ENCODE assay signal across 15 mouse cellular contexts in the genomic region with DNA sequence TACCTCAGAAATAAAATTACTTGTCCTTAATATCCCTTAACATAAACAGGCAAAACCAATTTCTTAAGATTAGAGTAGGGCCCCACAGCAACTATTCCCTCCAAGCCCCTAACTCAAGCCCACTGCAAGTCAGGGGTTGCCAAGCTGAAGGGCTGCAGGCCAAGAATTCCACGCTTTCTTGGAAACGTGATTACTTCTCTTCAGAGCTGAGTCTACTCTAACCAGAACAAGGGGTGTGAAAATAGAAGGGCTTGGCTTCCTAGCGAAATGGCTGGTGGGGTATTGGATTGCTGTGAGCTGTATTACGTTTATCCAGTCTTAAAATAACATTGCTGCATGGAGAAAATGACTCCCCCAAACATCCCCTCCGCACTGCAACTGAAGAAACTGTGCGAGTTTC. TPM values are rescaled to one million over a fixed set of nuclear protein-coding genes. Genes with fewer than 3 reads are reported as not detected.
DNase-seq lines count a peak whose midpoint lies in the region; ATAC-seq and TF ChIP-seq lines count a peak whose summit lies in the region.
"Had no signal": no experiment of that assay in that cellular context is flagged by ENCODE, and none has a peak within 500 bp of the region (broad histone marks: within the 10 kb centered on the region; RNA-seq: fewer than 3 reads in every experiment).

No protein-coding gene starts in this region.

- intact Hi-C loops in heart, postnatal 36 days (cut with DNase I) = no loop called here

- DNase-seq in embryonic facial prominence, embryonic 10.5 days (ENCODE audit: low spot score) = no peak
- no peak for DNase-seq in heart, postnatal 36 days
- DNase-seq in midbrain, embryonic 14.5 days = peak; percentile 63
- no peak for DNase-seq in stomach, postnatal 0 days (ENCODE audit: low spot score)
- no peak for DNase-seq in spleen, postnatal 36 days (ENCODE audit: low spot score in 2 of 2)
- DNase-seq: cerebellum, adult 11 months; kidney, postnatal 4 days; layer of hippocampus, postnatal 36 days; liver; lung, adult 2 months; thymus, postnatal 25 days had no signal

- H3K4me3 ChIP-seq in embryonic facial prominence, embryonic 12.5 days = no peak overlapping the region
- H3K4me3 ChIP-seq in embryonic facial prominence, embryonic 10.5 days = no peak overlapping the region
- H3K4me3 ChIP-seq in heart, embryonic 12.5 days = no peak overlapping the region
- H3K4me3 ChIP-seq in midbrain, embryonic 14.5 days (replicated peaks; ENCODE audit: low read depth, low read length) = no peak overlapping the region
- H3K4me3 ChIP-seq in midbrain, embryonic 15.5 days = no peak overlapping the region
- no peak overlapping the region for H3K4me3 ChIP-seq in stomach, postnatal 0 days (ENCODE audit: low read depth, low read length)

- H3K27me3 ChIP-seq in embryonic facial prominence, embryonic 12.5 days = no peaks in the 10 kb centered on the region
- no peaks in the 10 kb centered on the region for H3K27me3 ChIP-seq in embryonic facial prominence, embryonic 10.5 days (replicated peaks; ENCODE audit: low read depth, poor library complexity, severe bottlenecking)
- no peaks in the 10 kb centered on the region for H3K27me3 ChIP-seq in heart, embryonic 12.5 days (replicated peaks)
- H3K27me3 ChIP-seq in midbrain, embryonic 14.5 days (ENCODE audit: control insufficient read depth, insufficient read depth, low read length) = no peaks in the 10 kb centered on the region
- no peaks in the 10 kb centered on the region for H3K27me3 ChIP-seq in midbrain, embryonic 15.5 days (replicated peaks)
- H3K27me3 ChIP-seq in stomach, postnatal 0 days (ENCODE audit: control insufficient read depth, insufficient read depth, low read length) = no peaks in the 10 kb centered on the region

- H3K9ac ChIP-seq in embryonic facial prominence, embryonic 12.5 days = no peak overlapping the region
- H3K9ac ChIP-seq in heart, embryonic 12.5 days = no peak overlapping the region
- H3K9ac ChIP-seq in midbrain, embryonic 14.5 days (replicated peaks; ENCODE audit: low read length) = no peak overlapping the region
- no peak overlapping the region for H3K9ac ChIP-seq in midbrain, embryonic 15.5 days
- no peak overlapping the region for H3K9ac ChIP-seq in stomach, postnatal 0 days (ENCODE audit: low read length)

- H3K27ac ChIP-seq in embryonic facial prominence, embryonic 12.5 days = peak overlapping the region; percentile 75
- H3K27ac ChIP-seq in embryonic facial prominence, embryonic 10.5 days (replicated peaks) = no peak overlapping the region
- H3K27ac ChIP-seq in heart, embryonic 12.5 days (ENCODE audit: poor library complexity, severe bottlenecking) = peak overlapping the region; percentile 55
- H3K27ac ChIP-seq in midbrain, embryonic 14.5 days (replicated peaks; ENCODE audit: low read depth, low read length) = no peak overlapping the region
- no peak overlapping the region for H3K27ac ChIP-seq in midbrain, embryonic 15.5 days
- peak overlapping the region; percentile 35; the same call in 1 of the 2 replicates for H3K27ac ChIP-seq in stomach, postnatal 0 days (replicated peaks)

- WGBS in embryonic facial prominence, embryonic 12.5 days = 41% methylated on average over 6 of the region's 6 CpGs
- 67% methylated on average over 6 of the region's 6 CpGs for WGBS in embryonic facial prominence, embryonic 10.5 days
- 38% methylated on average over 6 of the region's 6 CpGs for WGBS in heart, embryonic 12.5 days
- 59% methylated on average over 6 of the region's 6 CpGs for WGBS in midbrain, embryonic 14.5 days
- WGBS in midbrain, embryonic 15.5 days = 62% methylated on average over 6 of the region's 6 CpGs
- 52% methylated on average over 6 of the region's 6 CpGs for WGBS in stomach, postnatal 0 days

- no peaks in the 10 kb centered on the region for H3K9me3 ChIP-seq in embryonic facial prominence, embryonic 12.5 days
- H3K9me3 ChIP-seq in embryonic facial prominence, embryonic 10.5 days = no peaks in the 10 kb centered on the region
- no peaks in the 10 kb centered on the region for H3K9me3 ChIP-seq in heart, embryonic 12.5 days (replicated peaks)
- H3K9me3 ChIP-seq in midbrain, embryonic 14.5 days (ENCODE audit: control insufficient read depth, low read length) = no peaks in the 10 kb centered on the region
- no peaks in the 10 kb centered on the region for H3K9me3 ChIP-seq in midbrain, embryonic 15.5 days
- no peaks in the 10 kb centered on the region for H3K9me3 ChIP-seq in stomach, postnatal 0 days (ENCODE audit: control insufficient read depth, low read length)

- peak; percentile 70; the same call in 1 of the 2 replicates for ATAC-seq in embryonic facial prominence, embryonic 12.5 days (ENCODE audit: insufficient number of reproducible peaks, insufficient read depth, low FRiP score, low TSS enrichment)
- no peak for ATAC-seq in heart, embryonic 12.5 days (ENCODE audit: insufficient number of reproducible peaks, low FRiP score)
- ATAC-seq in midbrain, embryonic 14.5 days (ENCODE audit: low FRiP score, low TSS enrichment) = no peak
- ATAC-seq in midbrain, embryonic 15.5 days (replicated peaks) = no peak
- no peak for ATAC-seq in stomach, postnatal 0 days (ENCODE audit: low FRiP score, low TSS enrichment)
- ATAC-seq: intestine, embryonic 16.5 days had no signal

- H3K4me1 ChIP-seq in embryonic facial prominence, embryonic 12.5 days = peaks cover 27% of the 10 kb centered on the region
- peaks cover 11% of the 10 kb centered on the region for H3K4me1 ChIP-seq in embryonic facial prominence, embryonic 10.5 days
- peaks cover 60% of the 10 kb centered on the region for H3K4me1 ChIP-seq in heart, embryonic 12.5 days (replicated peaks)
- no peaks in the 10 kb centered on the region for H3K4me1 ChIP-seq in midbrain, embryonic 14.5 days (ENCODE audit: control insufficient read depth, insufficient read depth, low read length)
- no peaks in the 10 kb centered on the region for H3K4me1 ChIP-seq in midbrain, embryonic 15.5 days
- no peaks in the 10 kb centered on the region; the same call in 1 of the 2 replicates for H3K4me1 ChIP-seq in stomach, postnatal 0 days (replicated peaks; ENCODE audit: control insufficient read depth, insufficient read depth)

- no peak for TF ChIP-seq CTCF in stomach, postnatal 0 days (IDR thresholded peaks at IDR 0.05; ENCODE audit: low read depth)

- no peak overlapping the region for H3K4me2 ChIP-seq in embryonic facial prominence, embryonic 12.5 days (replicated peaks)
- no peak overlapping the region for H3K4me2 ChIP-seq in heart, embryonic 12.5 days
- H3K4me2 ChIP-seq in midbrain, embryonic 14.5 days (ENCODE audit: low read length) = no peak overlapping the region
- no peak overlapping the region for H3K4me2 ChIP-seq in midbrain, embryonic 15.5 days
- H3K4me2 ChIP-seq in stomach, postnatal 0 days (replicated peaks; ENCODE audit: low read depth) = no peak overlapping the region

- no peaks in the 10 kb centered on the region for H3K36me3 ChIP-seq in embryonic facial prominence, embryonic 12.5 days
- H3K36me3 ChIP-seq in embryonic facial prominence, embryonic 10.5 days (replicated peaks) = no peaks in the 10 kb centered on the region
- H3K36me3 ChIP-seq in heart, embryonic 12.5 days = peaks cover 40% of the 10 kb centered on the region
- no peaks in the 10 kb centered on the region for H3K36me3 ChIP-seq in midbrain, embryonic 14.5 days (ENCODE audit: control insufficient read depth, insufficient read depth, low read length)
- no peaks in the 10 kb centered on the region for H3K36me3 ChIP-seq in midbrain, embryonic 15.5 days (replicated peaks)
- no peaks in the 10 kb centered on the region for H3K36me3 ChIP-seq in stomach, postnatal 0 days (ENCODE audit: control insufficient read depth, insufficient read depth, low read length)

- TF ChIP-seq EP300 in stomach, postnatal 0 days (optimal IDR thresholded peaks at IDR 0.05) = no peak

RNA-seq across cellular contexts. Expression of gene Arhgap31, which starts 25.4 kb away (rescaled TPM):
- 14.3 and 16.5 TPM in 2 replicates for polyA plus RNA-seq in embryonic facial prominence, embryonic 12.5 days (2016; fragmentation: Nextera tagmentation; extraction: Ambion mirVana)
- 9.6 and 12.0 TPM in 2 replicates for polyA plus RNA-seq in embryonic facial prominence, embryonic 10.5 days (2016; fragmentation: Nextera tagmentation; extraction: Ambion mirVana)
- polyA plus RNA-seq in heart, embryonic 12.5 days (2016; fragmentation: Nextera tagmentation; extraction: Ambion mirVana) = 43.1 and 47.7 TPM in 2 replicates
- 10 to 100 TPM; 37.4 to 43.5 TPM for total RNA-seq in heart, postnatal 36 days (2021)
- 2.0 and 6.3 TPM in 2 replicates for polyA plus RNA-seq in midbrain, embryonic 14.5 days (2014; fragmentation: Nextera tagmentation; extraction: Ambion mirVana)
- polyA plus RNA-seq in midbrain, embryonic 15.5 days (2015; fragmentation: Nextera tagmentation; extraction: Ambion mirVana) = 5.8 and 6.1 TPM in 2 replicates
- 3.1 and 3.4 TPM in 2 replicates for polyA plus RNA-seq in stomach, postnatal 0 days (2015; fragmentation: Nextera tagmentation; extraction: Ambion mirVana)

RNA-seq across cellular contexts. Expression of gene B4galt4, which starts 54.4 kb away (rescaled TPM):
- 30.5 and 32.2 TPM in 2 replicates for polyA plus RNA-seq in embryonic facial prominence, embryonic 12.5 days (2016; fragmentation: Nextera tagmentation; extraction: Ambion mirVana)
- polyA plus RNA-seq in embryonic facial prominence, embryonic 10.5 days (2016; fragmentation: Nextera tagmentation; extraction: Ambion mirVana) = 26.2 and 27.8 TPM in 2 replicates
- 26.6 and 29.8 TPM in 2 replicates for polyA plus RNA-seq in heart, embryonic 12.5 days (2016; fragmentation: Nextera tagmentation; extraction: Ambion mirVana)
- total RNA-seq in heart, postnatal 36 days (2021) = 10 to 100 TPM; 10.1 to 11.9 TPM
- polyA plus RNA-seq in midbrain, embryonic 14.5 days (2014; fragmentation: Nextera tagmentation; extraction: Ambion mirVana) = 29.6 and 31.9 TPM in 2 replicates
- 30.0 and 33.4 TPM in 2 replicates for polyA plus RNA-seq in midbrain, embryonic 15.5 days (2015; fragmentation: Nextera tagmentation; extraction: Ambion mirVana)
- polyA plus RNA-seq in stomach, postnatal 0 days (2015; fragmentation: Nextera tagmentation; extraction: Ambion mirVana) = 9.1 and 9.3 TPM in 2 replicates

Comparison
In these comparisons a context has a peak if more than half of its experiments do, and no peak if none do; other contexts are left out.
1. H3K27ac ChIP-seq: peak in embryonic facial prominence, embryonic 12.5 days (single experiment), heart, embryonic 12.5 days (single experiment) and stomach, postnatal 0 days (single experiment); none in embryonic facial prominence, embryonic 10.5 days (single experiment), midbrain, embryonic 14.5 days (single experiment) and midbrain, embryonic 15.5 days (single experiment).